Mouse (Mus musculus) C2C12 (cell line): ENCODE measurements around the gene Agpat1. TPM values are rescaled to one million over a fixed set of nuclear protein-coding genes. Genes with fewer than 3 reads are reported as not detected.

ENCODE experiments used
- H3K27me3 ChIP-seq: one replicate; pipeline ENCODE4 v1.6.1; 2011; ENCODE audit not compliant: control insufficient read depth, insufficient read depth, insufficient read length
- H3K36me3 ChIP-seq: one replicate; pipeline ENCODE4 v1.6.1; 2011; ENCODE audit not compliant: control insufficient read depth, insufficient read depth
- H3K4me3 ChIP-seq: one replicate; pipeline ENCODE4 v1.5.1; 2011; ENCODE audit warnings: mild to moderate bottlenecking, control low read depth; ENCODE audit not compliant: poor library complexity, insufficient read depth, severe bottlenecking
- H3K79me2 ChIP-seq: one replicate; pipeline ENCODE4 v1.6.1; 2011; ENCODE audit not compliant: control insufficient read depth, insufficient read depth
- H3K79me3 ChIP-seq: one replicate; pipeline ENCODE4 v1.6.1; 2011; ENCODE audit warnings: low read depth, control low read depth
- H3ac ChIP-seq: one replicate; pipeline ENCODE3; 2011; ENCODE audit warnings: low read depth; ENCODE audit not compliant: control insufficient read depth, insufficient read length
- CEBPB ChIP-seq: IDR thresholded peaks from one replicate; pipeline ENCODE4 v1.6.1; 2011; ENCODE audit warnings: low read depth, mild to moderate bottlenecking, control low read depth, moderate library complexity
- CTCF ChIP-seq: IDR thresholded peaks from one replicate; pipeline ENCODE4 v1.5.1; 2011; ENCODE audit not compliant: control insufficient read depth, insufficient read depth, insufficient read length
- FOSL1 ChIP-seq: IDR thresholded peaks from one replicate; pipeline ENCODE4 v1.8.0; 2011; ENCODE audit warnings: mild to moderate bottlenecking, low read length; ENCODE audit not compliant: poor library complexity, insufficient read depth, severe bottlenecking
- MAX ChIP-seq: IDR thresholded peaks from one replicate; pipeline ENCODE4 v1.6.1; 2011; ENCODE audit warnings: mild to moderate bottlenecking, control low read depth
- MYOD1 ChIP-seq: IDR thresholded peaks from one replicate; pipeline ENCODE4 v1.6.1; 2011; ENCODE audit warnings: low read depth; ENCODE audit not compliant: control insufficient read depth, insufficient read length
- MYOG ChIP-seq: IDR thresholded peaks from one replicate; pipeline ENCODE4 v1.6.1; 2011; ENCODE audit not compliant: control insufficient read depth, insufficient read length; ENCODE audit errors: extremely low read depth
- USF1 ChIP-seq: IDR thresholded peaks from one replicate; pipeline ENCODE4 v1.6.1; 2011; ENCODE audit warnings: low read depth, mild to moderate bottlenecking, control low read depth, moderate library complexity
- polyA plus RNA-seq: library from polyadenylated mRNA; unstranded; fragments of >200 nt; fragmentation: generic; extraction: Trizol; gene quantifications from one replicate; pipeline ENCODE4 v1.2.1, GENCODE M21; 2012; ENCODE audit warnings: missing spikeins

Gene Agpat1
- polyA plus RNA-seq, 1 experiment: 73.9 TPM

- no peak within 1 kb of the TSS for H3K4me3 ChIP-seq
- no peak within 1 kb of the TSS for H3ac ChIP-seq
- H3K79me3 ChIP-seq: peaks cover 3% of the 10 kb centered on the region
- H3K36me3 ChIP-seq: peaks cover 18% of the 10 kb centered on the region
- H3K79me2 ChIP-seq: peaks cover 27% of the 10 kb centered on the region
- TF ChIP-seq CEBPB: no peak
- no peak for TF ChIP-seq USF1
- TF ChIP-seq MYOG: no peak
- TF ChIP-seq FOSL1: no peak
- TF ChIP-seq MAX: no peak
- TF ChIP-seq MYOD1: no peak
- TF ChIP-seq CTCF: no peak
- no peaks in the 10 kb centered on the region for H3K27me3 ChIP-seq
Measured at GRCm38 (mm10) chr17:34597566-34598095, 6.4 kb upstream of the Agpat1 start, which contains the start of gene Ager. Gene Ager, plus strand, starts transcription at chr17:34597862.

- Histone ChIP-seq H3ac (no peak overlapping the region), H3K36me3 (peaks cover 13% of the 10 kb centered on the region), H3K79me3 (peaks cover 1% of the 10 kb centered on the region), H3K27me3 (no peaks in the 10 kb centered on the region), H3K4me3 (no peak overlapping the region), H3K79me2 (peaks cover 14% of the 10 kb centered on the region)
- TF ChIP-seq FOSL1 (no peak), CEBPB (no peak), CTCF (no peak), MYOD1 (no peak)
Measured at GRCm38 (mm10) chr17:34599891-34600290, 4.2 kb upstream of the Agpat1 start.

DNA sequence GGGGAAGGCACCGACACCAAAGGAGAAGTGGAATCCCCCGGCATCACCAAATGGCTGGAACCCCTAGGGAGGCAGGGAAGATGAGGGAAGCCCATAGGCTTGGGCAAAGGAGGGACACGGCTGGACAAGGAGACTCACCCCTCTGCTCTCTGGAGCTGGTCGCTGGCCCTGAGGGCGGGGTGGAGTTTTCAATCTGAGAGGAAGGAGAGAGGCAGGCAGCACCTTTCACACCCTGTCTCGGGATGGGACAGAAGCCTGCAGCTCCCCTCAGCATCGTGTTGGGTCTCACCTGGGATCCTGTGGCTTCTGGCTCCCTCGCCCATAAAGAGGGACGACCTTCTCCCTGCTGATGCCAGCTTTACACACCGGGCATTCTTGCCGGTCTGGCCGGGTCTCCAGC lies 2.3 kb upstream of the Agpat1 start:
- H3K4me3 ChIP-seq: no peak overlapping the region
- no peak overlapping the region for H3ac ChIP-seq
- H3K79me3 ChIP-seq: peaks cover 9% of the 10 kb centered on the region
- TF ChIP-seq MAX (no peak), MYOD1 (no peak), CEBPB (no peak), CTCF (no peak), FOSL1 (no peak), MYOG (no peak), USF1 (no peak)
- H3K27me3 ChIP-seq: no peaks in the 10 kb centered on the region
- H3K79me2 ChIP-seq: peaks cover 22% of the 10 kb centered on the region
- peaks cover 4% of the 10 kb centered on the region for H3K36me3 ChIP-seq

GRCm38 (mm10) chr17:34603375-34604060 lies 544 bp upstream of the Agpat1 start, which contains the start of gene Rnf5:
Gene Rnf5, minus strand, starts transcription at chr17:34603690.
- H3ac ChIP-seq: peak within 1 kb of the TSS; percentile 85
- H3K79me2 ChIP-seq: peaks cover 39% of the 10 kb centered on the region
- H3K27me3 ChIP-seq: no peaks in the 10 kb centered on the region
- H3K4me3 ChIP-seq: peak within 1 kb of the TSS; percentile 63
- no peak for TF ChIP-seq USF1
- TF ChIP-seq MAX: no peak
- no peak for TF ChIP-seq CEBPB
- no peak for TF ChIP-seq MYOG
- TF ChIP-seq FOSL1: no peak
- no peak for TF ChIP-seq CTCF
- TF ChIP-seq MYOD1: no peak
- H3K36me3 ChIP-seq: peaks cover 4% of the 10 kb centered on the region
- H3K79me3 ChIP-seq: peaks cover 20% of the 10 kb centered on the region

DNA sequence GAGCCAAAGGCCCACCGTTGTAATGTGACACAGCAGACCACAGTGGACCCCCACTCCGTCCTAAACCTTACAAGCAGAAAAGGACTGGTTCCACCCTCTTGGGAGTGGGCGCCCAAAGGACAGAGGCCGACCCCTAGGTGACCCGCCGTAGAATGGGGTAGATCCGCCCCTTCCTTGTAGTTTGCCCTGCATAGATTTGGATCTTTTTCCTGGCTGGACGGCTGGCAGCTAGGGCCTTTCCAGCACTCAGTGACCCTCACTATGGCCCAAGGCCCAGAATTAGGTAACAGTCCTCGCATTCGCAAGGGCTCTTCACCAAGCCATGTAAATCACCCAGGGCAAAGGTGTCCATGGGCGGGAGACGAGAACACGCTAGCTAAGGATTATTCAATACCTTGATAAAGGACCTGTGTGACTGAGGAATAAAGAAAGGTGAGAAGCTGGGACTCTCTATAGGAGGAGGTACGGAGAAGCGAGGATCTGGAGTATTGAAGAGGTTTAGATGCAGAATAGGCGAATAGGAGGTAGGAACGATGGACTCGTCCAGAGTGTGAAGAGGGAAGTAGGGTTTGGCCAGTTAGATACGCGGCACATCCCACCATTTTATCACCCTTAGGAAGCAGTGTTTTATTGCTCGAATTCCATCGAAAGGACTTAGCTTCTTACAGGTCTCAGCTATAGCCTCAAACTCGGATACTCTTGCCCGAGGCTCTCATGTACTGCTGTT lies 612 bp downstream of the Agpat1 start:
- Histone ChIP-seq H3K36me3 (peaks cover 4% of the 10 kb centered on the region), H3K4me3 (peak overlapping the region; percentile 25), H3K27me3 (no peaks in the 10 kb centered on the region), H3ac (peak overlapping the region; percentile 85), H3K79me3 (peaks cover 24% of the 10 kb centered on the region), H3K79me2 (peaks cover 51% of the 10 kb centered on the region)
- no peak for TF ChIP-seq USF1
- no peak for TF ChIP-seq MYOG
- TF ChIP-seq CEBPB: no peak
- TF ChIP-seq CTCF: no peak
- no peak for TF ChIP-seq FOSL1
- no peak for TF ChIP-seq MYOD1
- TF ChIP-seq MAX: no peak

- Histone ChIP-seq H3K79me2 (peaks cover 54% of the 10 kb centered on the region), H3K27me3 (no peaks in the 10 kb centered on the region), H3K4me3 (peak overlapping the region; percentile 84), H3ac (peak overlapping the region; percentile 87), H3K79me3 (peaks cover 24% of the 10 kb centered on the region), H3K36me3 (peaks cover 4% of the 10 kb centered on the region)
- TF ChIP-seq CTCF (no peak), MYOG (no peak), USF1 (no peak), MYOD1 (no peak), MAX (no peak), FOSL1 (no peak), CEBPB (no peak)
Measured at GRCm38 (mm10) chr17:34605609-34606008, 1.5 kb downstream of the Agpat1 start.
